Mouse (Mus musculus) olfactory bulb, adult 2 months (tissue): ENCODE measurements around the gene Pld3.

ENCODE experiments used
- CTCF ChIP-seq: fragments of 200-500 bp; IDR thresholded peaks from 2 replicates; pipeline ENCODE4 v1.5.1; 2012; ENCODE audit warnings: low read depth, mild to moderate bottlenecking, low read length, moderate library complexity; ENCODE audit not compliant: insufficient read depth
- POLR2A ChIP-seq: fragments of 200-500 bp; IDR thresholded peaks from 2 replicates; pipeline ENCODE4 v1.6.1; 2012; ENCODE audit warnings: mild to moderate bottlenecking, low read depth, low read length, moderate library complexity; ENCODE audit not compliant: insufficient read depth

DNA sequence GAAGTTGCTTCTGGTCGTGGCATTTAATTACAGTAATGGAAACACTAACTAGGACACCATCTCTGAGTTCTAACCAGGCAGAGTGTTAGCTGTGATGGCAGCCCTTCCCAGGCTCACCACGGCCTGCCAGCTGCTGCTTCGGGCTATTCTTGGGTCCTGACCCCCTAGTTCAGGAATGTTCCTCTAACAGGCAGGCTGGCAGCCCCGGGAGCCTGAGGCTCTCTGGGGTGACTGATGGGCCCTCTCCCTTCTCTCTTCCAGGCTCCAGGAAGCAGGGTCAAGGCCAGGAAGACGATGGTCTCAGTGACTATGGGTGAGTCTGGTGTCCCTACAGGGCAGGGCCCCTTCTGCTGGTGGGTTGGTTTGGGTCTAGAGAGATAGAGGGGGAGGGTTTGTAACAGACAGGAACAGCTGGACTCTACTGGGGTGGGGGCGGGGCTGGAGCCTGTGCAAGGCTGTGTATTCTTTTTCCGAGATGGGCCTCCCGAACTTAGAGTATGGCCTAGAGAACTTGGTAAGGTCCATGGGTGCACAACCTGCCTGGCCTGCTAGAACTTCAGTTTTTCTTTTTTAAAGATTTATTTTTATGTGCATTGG, 7.4 kb upstream of the Pld3 start:
- no peak for TF ChIP-seq CTCF
- TF ChIP-seq POLR2A, result no peak
